Mouse (Mus musculus): ENCODE measurements at regions not wholly inside any gene's neighbourhood (a gene's known extent, or its start where the extent isn't known, plus 50 kb on each side); places are given as distances from the start of the nearest gene placed in this dataset.

GRCm38 (mm10) chr8:26441268-26442030, 322.1 kb downstream of the Gm45692 start:
- Histone ChIP-seq H3K4me3 (replicated peaks in 1 of 3; ENCODE audit: low read depth in 2 of 3, low read length in 2 of 3, poor library complexity in 1 of 3) (no peak overlapping the region), H3K9ac (ENCODE audit: insufficient read depth, low read depth) (no peak overlapping the region), H3K36me3 (replicated peaks in 1 of 2; ENCODE audit: control insufficient read depth in 1 of 2, insufficient read depth in 1 of 2, low read length in 1 of 2) (no peaks in the 10 kb centered on the region), H3K79me2 (replicated peaks; ENCODE audit: control insufficient read depth, extremely low read depth, insufficient read depth, poor library complexity, severe bottlenecking) (no peaks in the 10 kb centered on the region), H3K27ac (ENCODE audit: insufficient read depth, low read depth) (no peak overlapping the region), H3K27me3 (replicated peaks) (no peaks in the 10 kb centered on the region), H3K4me2 (ENCODE audit: insufficient read depth, low read depth, poor library complexity, severe bottlenecking) (no peak overlapping the region), H3K4me1 (ENCODE audit: control insufficient read depth in 1 of 2, insufficient read depth in 2 of 2) (peaks cover 2 to 16% of the 10 kb centered on the region in 2 experiments; a peak in 3 of 4 replicates), H3K9me3 (replicated peaks; ENCODE audit: low read length) (no peaks in the 10 kb centered on the region)
- no peak for DNase-seq (ENCODE audit: extremely low read depth)
- dilution Hi-C loops (cut with MboI; ENCODE audit: extremely low pct_ligation_motif_present, extremely low pct_unique_long_range_greater_than_20kb, low sequenced_read_pairs): no loop called here
- in situ Hi-C loops (cut with MboI; ENCODE audit: low pct_ligation_motif_present, low pct_unique_long_range_greater_than_20kb, low sequenced_read_pairs): loop anchor here (10.0 to 25.0 kb wide), 3 partner anchors 154 to 546 kb away; partner anchors contain the start of gene Zfp703
- TF ChIP-seq TCF12 (IDR thresholded peaks at IDR 0.05; ENCODE audit: low read depth, low read length) (no peak), BHLHE40 (IDR thresholded peaks at IDR 0.05; ENCODE audit: low read depth, low read length) (no peak), SIN3A (IDR thresholded peaks at IDR 0.05; ENCODE audit: low read length) (no peak), POLR2AphosphoS2 (IDR thresholded peaks at IDR 0.05; ENCODE audit: low read depth, low read length) (no peak), USF2 (conservative IDR thresholded peaks at IDR 0.05; ENCODE audit: low read depth, low read length) (no peak), ZMIZ1 (IDR thresholded peaks at IDR 0.05; ENCODE audit: low read depth, low read length) (no peak), PAX5 (IDR thresholded peaks at IDR 0.05; ENCODE audit: low read length) (no peak), ZKSCAN1 (IDR thresholded peaks at IDR 0.05; ENCODE audit: borderline replicate concordance, low read depth, low read length) (no peak), JUND (conservative IDR thresholded peaks at IDR 0.05; ENCODE audit: low read depth, low read length) (no peak)

- peak; percentile 65 for DNase-seq (ENCODE audit: extremely low read depth)
- in situ Hi-C loops (cut with MboI; ENCODE audit: low pct_ligation_motif_present, low pct_unique_long_range_greater_than_20kb, low sequenced_read_pairs) (loop anchor here (10.0 to 25.0 kb wide), 3 partner anchors 156 to 544 kb away; partner anchors contain the start of gene Zfp703), dilution Hi-C loops (cut with MboI; ENCODE audit: extremely low pct_ligation_motif_present, extremely low pct_unique_long_range_greater_than_20kb, low sequenced_read_pairs) (no loop called here)
- H3K27ac ChIP-seq (ENCODE audit: insufficient read depth, low read depth): no peak overlapping the region
- H3K9ac ChIP-seq (ENCODE audit: insufficient read depth, low read depth): no peak overlapping the region
- H3K27me3 ChIP-seq (replicated peaks): no peaks in the 10 kb centered on the region
- TF ChIP-seq CHD2 (IDR thresholded peaks at IDR 0.05; ENCODE audit: low read length) (no peak), ZC3H11A (IDR thresholded peaks at IDR 0.05; ENCODE audit: low read depth, low read length) (peak; percentile 21; the same call in 1 of the 2 replicates), JUN (IDR thresholded peaks at IDR 0.05; ENCODE audit: insufficient read depth, low read depth, low read length) (no peak), POLR2A (IDR thresholded peaks at IDR 0.05; ENCODE audit: low read depth, low read length) (no peak), JUND (conservative IDR thresholded peaks at IDR 0.05; ENCODE audit: low read depth, low read length) (no peak), UBTF (IDR thresholded peaks at IDR 0.05; ENCODE audit: low read depth, low read length) (no peak), KAT2A (IDR thresholded peaks at IDR 0.05; ENCODE audit: insufficient replicate concordance, low read length) (no peak), USF1 (IDR thresholded peaks at IDR 0.05; ENCODE audit: low read depth, low read length) (no peak), SIN3A (IDR thresholded peaks at IDR 0.05; ENCODE audit: low read length) (no peak), MEF2A (IDR thresholded peaks at IDR 0.05; ENCODE audit: borderline replicate concordance, low read depth, low read length) (no peak), USF2 (conservative IDR thresholded peaks at IDR 0.05; ENCODE audit: low read depth, low read length) (no peak), SMC3 (IDR thresholded peaks at IDR 0.05; ENCODE audit: low read depth, low read length) (peak; percentile 90), RAD21 (IDR thresholded peaks at IDR 0.05; ENCODE audit: low read depth, low read length) (peak; percentile 70), MAFK (IDR thresholded peaks at IDR 0.05; ENCODE audit: insufficient replicate concordance, low read length) (no peak), GABPA (IDR thresholded peaks at IDR 0.05; ENCODE audit: insufficient replicate concordance, low read depth, low read length) (no peak), NELFE (IDR thresholded peaks at IDR 0.05; ENCODE audit: low read depth, low read length) (peak; percentile 28; the same call in 1 of the 2 replicates), CTCF (conservative IDR thresholded peaks at IDR 0.05 in 1 of 2, IDR thresholded peaks at IDR 0.05 in 1 of 2; ENCODE audit: low read depth in 2 of 2, low read length in 2 of 2) (peak; percentile 64 to 81), ELF1 (IDR thresholded peaks at IDR 0.05; ENCODE audit: low read depth, low read length) (0 out of 2 replicates have a peak, but pooled peaks have one; percentile 18), MXI1 (IDR thresholded peaks at IDR 0.05; ENCODE audit: low read depth, low read length) (no peak)
- no peaks in the 10 kb centered on the region for H3K79me2 ChIP-seq (replicated peaks; ENCODE audit: control insufficient read depth, extremely low read depth, insufficient read depth, poor library complexity, severe bottlenecking)
- no peaks in the 10 kb centered on the region for H3K9me3 ChIP-seq (replicated peaks; ENCODE audit: low read length)
- H3K4me2 ChIP-seq (ENCODE audit: insufficient read depth, low read depth, poor library complexity, severe bottlenecking): no peak overlapping the region
- no peak overlapping the region for H3K4me3 ChIP-seq (replicated peaks in 1 of 3; ENCODE audit: low read depth in 2 of 3, low read length in 2 of 3, poor library complexity in 1 of 3)
- H3K36me3 ChIP-seq (replicated peaks in 1 of 2; ENCODE audit: control insufficient read depth in 1 of 2, insufficient read depth in 1 of 2, low read length in 1 of 2): no peaks in the 10 kb centered on the region
- peaks cover 2 to 16% of the 10 kb centered on the region in 2 experiments; a peak in 3 of 4 replicates for H3K4me1 ChIP-seq (ENCODE audit: control insufficient read depth in 1 of 2, insufficient read depth in 2 of 2)
These were observed 323.7 kb downstream of the Gm45692 start for GRCm38 (mm10) chr8:26443041-26443440.
